Mouse (Mus musculus) ovary, postnatal 36 days (tissue): ENCODE data around the gene Creld1.

Experiments
- DNase-seq: peaks from one replicate; pipeline ENCODE4 v3.0.0; 2022; ENCODE audit warnings: low spot score, mixed read lengths

Creld1 gene

DNA sequence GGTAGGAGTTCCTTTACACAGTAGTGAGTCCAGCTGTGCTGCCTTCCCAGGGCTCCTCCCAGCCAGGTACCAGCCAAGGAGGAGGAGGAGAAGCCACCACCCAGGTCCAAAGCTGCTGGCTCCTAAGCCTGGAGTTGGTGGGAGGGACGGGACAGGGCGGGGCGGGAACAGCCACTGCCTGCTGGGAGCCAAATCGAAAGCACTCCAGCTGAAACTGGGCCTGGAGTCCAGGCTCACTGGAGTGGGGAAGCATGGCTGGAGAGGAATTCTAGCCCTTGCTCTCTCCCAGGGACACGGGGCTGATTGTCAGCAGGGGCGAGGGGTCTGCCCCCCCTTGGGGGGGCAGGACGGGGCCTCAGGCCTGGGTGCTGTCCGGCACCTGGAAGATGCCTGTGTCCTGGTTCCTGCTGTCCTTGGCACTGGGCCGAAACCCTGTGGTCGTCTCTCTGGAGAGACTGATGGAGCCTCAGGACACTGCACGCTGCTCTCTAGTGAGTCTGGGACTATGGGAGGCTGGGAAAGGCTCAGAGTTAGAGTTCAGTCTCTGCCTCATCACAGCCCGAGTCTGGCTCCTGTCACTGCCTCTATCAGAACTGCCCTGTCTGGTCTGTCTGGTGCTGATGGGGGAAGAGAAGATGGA, 11.7 kb upstream of the Creld1 start, which contains the start of gene Il17rc:
Gene Il17rc, plus strand, starts transcription at position 131 of the 640 bp plus-strand sequence.
- peak; percentile 66 for DNase-seq

DNA sequence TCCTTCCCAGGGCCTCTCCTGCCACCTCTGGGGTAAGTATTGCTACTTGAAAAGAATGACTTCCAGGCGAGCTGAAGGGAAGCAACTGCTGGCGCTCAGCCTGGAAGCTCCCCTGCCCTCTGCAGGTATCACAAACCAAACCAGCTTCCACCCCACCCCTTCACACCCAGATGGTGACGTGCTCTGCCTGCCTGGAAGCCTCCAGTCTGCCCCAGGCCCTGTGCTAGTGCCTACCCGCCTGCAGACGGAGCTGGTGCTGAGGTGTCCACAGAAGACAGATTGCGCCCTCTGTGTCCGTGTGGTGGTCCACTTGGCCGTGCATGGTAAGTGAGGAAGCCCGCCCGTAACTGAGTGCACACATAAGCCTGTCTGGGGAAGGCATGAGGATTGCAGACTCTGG, 11.0 kb upstream of the Creld1 start:
- DNase-seq: peak; percentile 17

DNA sequence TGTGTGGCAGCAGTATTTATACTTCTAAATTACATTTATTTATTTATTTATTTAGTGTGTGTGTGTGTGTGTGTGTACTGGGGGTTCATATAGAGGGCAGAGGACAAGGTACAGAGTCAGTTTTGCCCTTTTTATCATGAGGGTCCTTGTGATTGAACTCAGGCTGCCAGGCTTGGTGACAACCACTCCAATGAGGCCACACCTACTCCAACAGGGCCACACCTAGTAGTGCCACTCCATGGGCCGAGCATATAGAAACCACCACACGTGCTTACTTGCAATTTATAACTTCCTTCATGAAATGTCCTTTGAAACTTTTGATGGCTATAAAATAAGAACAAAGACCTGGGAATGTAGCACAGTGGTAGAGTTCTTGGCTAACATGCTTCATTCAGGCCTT, 9.9 kb upstream of the Creld1 start:
- no peak for DNase-seq

DNA sequence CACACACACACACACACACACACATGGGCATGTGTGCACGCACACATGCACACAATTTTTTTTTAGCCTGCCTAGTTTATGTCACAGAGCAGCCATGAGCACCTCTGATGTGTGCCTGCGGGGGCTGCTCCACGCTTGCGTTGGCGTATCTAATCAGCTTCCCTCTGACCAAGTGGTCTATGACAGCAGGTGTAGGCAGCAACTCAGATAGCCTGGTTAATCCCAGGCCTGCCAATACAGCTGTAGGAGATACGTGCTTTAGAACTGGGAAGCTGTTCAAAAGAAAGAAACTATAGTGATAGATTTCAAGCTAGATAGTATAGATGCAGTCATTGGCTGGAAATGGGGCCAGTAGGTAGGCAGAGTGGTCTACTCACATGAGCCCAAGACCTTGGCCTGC, 9.4 kb upstream of the Creld1 start:
- no peak for DNase-seq

DNA sequence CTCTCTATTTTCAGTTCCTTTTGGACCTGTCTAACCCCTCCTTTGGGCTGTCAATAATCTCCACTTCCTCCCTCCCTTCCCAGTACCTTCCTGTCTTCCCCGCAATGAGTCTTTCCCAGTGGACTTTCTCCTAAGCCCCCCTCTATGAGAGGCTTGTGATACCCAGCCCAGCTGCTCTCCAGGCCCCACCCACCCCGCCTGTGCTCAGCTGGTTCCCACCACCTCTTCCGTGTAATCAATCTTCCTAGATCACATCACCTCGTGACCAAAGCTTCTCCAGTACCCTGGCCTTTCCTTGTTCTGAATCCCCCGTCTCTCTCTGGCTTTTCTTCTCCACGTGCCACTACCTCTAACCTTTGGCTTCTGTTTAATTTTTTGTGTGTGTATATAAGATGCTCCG, 5.7 kb upstream of the Creld1 start:
- DNase-seq: no peak

DNA sequence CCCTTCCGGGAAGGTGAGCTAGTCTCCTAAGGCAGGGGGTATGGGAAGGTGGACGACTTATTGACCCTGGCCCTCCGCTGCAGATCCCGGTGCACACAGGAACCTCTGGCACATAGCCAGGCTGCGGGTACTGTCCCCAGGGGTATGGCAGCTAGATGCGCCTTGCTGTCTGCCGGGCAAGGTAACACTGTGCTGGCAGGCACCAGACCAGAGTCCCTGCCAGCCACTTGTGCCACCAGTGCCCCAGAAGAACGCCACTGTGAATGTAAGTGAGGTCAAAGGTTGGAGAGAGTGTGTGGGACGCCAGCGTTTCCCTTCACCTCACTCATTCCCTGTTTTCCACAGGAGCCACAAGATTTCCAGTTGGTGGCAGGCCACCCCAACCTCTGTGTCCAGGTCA, 4.2 kb upstream of the Creld1 start:
- DNase-seq: no peak

DNA sequence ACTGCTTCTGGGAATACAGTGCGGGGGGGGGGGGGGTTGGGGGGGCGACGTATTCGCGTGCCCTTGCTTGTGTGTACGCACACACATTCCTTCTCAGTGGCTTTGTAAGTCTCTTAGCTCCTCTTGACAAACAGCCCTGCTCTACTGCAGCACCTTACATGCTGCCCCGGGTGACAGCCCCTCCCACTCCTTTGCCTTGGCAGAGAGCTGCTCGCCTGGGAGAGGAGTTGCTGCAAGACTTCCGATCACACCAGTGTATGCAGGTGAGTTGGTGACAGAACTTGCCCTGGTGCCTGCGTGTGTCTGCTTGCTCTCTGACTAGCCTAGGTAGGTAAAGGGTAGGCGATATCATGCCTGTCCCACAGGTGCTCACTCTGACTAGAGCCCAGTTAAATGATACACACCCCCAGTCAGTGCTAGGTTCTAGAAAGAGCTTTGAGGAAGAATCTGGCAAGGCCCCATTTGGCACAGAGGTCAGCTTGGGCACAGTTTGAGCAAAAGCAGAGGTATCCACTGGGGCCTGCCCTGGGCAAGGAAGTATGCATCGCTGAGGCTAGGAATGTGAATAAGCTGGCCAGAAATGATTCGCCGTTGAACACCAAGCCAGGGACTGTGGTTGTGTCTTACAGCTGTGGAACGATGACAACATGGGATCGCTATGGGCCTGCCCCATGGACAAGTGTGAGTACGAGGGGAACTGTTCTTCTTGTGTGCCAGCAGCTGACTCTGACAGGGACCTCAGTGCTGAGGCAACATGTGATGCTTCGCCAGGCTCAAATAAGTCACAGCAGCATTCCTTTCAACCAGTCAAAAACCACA, 2.3 kb upstream of the Creld1 start:
- no peak for DNase-seq

DNA sequence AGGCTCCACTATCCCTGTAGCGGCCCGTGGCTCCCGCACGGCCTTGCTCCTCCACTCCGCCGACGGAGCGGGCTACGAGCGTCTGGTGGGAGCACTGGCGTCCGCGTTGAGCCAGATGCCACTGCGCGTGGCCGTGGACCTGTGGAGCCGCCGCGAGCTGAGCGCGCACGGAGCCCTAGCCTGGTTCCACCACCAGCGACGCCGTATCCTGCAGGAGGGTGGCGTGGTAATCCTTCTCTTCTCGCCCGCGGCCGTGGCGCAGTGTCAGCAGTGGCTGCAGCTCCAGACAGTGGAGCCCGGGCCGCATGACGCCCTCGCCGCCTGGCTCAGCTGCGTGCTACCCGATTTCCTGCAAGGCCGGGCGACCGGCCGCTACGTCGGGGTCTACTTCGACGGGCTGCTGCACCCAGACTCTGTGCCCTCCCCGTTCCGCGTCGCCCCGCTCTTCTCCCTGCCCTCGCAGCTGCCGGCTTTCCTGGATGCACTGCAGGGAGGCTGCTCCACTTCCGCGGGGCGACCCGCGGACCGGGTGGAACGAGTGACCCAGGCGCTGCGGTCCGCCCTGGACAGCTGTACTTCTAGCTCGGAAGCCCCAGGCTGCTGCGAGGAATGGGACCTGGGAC, 509 bp upstream of the Creld1 start:
- peak; percentile 46 for DNase-seq

DNA sequence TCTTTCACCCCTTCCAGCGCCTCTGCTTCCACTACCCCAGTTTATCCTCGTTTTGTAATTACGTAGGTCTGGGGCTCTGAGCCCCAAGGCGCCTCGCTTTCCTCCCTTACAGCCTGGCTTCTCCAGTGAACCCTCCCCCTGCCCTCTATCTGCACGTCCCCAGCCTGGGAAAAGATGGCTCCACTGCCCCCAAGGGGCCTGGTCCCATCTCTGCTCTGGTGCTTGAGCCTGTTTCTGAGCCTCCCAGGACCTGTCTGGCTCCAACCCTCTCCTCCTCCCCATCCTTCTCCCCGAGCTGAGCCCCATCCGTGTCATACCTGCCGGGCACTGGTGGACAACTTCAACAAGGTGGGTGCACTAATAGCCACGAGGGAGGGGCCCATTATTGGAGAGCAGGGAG, 632 bp downstream of the Creld1 start:
- DNase-seq: peak; percentile 34

DNA sequence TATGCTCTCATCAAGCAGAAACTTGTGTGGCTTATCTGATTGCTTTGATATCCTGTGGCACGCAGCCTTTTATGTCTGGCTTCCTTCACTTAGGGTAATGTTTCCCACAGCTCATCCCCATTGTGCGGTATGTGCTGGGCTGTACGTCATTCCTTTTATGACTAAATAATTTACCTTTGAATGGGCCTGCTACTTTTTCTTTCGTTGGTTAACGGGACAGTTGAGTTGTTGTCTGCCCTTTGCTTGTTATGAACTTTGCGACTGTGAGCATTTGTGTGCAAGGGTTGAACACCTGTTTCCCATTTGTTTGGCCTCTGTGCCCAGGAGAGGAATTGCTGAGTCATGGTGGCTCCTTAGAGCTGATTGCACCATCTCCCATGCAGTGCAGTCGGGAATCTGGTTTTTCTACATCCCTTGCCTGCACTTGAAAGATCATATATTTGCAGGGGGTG, 4.1 kb downstream of the Creld1 start:
- DNase-seq: no peak

DNA sequence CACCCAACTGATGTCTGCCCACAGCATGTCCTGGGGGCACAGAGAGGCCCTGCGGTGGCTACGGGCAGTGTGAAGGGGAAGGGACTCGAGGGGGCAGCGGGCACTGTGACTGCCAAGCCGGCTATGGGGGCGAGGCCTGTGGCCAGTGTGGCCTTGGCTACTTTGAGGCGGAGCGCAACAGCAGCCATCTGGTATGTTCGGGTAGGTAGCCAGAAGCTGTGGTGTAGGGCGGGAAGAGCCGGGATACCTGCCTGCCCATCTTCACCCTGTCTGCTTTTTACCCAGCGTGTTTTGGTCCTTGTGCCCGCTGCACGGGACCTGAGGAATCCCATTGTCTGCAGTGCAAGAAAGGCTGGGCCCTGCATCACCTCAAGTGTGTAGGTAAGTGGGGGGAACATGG, 6.3 kb downstream of the Creld1 start:
- no peak for DNase-seq

DNA sequence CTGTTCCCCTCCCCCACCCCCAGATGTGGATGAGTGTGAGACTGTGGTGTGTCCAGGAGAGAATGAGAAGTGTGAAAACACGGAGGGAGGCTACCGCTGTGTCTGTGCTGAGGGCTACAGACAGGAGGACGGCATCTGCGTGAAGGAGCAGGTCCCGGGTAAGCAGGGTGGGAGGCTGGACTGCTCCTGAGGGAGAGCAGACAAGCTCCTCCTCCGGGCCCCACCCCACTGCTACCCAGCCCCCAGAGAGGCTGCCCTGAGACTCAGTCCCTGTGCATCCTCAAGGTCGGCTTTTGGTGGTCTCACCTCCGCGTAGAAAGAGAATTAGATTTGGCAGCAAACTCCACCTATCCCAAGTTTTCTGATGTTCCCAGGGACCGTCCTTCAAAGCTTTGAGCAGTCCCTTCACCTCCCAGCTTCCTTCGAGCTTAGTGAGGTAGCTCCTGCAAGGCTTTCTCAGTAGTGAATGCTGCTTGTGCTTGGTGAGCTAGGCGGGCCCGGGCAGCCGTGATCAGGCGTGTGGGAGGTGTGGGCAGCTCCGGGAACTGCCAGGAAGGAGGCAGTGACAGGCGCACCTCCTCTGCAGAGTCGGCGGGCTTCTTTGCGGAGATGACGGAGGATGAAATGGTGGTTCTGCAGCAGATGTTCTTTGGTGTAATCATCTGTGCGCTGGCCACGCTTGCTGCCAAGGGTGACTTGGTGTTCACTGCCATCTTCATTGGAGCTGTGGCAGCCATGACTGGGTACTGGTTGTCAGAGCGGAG, 9.2 kb downstream of the Creld1 start:
- DNase-seq: no peak

DNA sequence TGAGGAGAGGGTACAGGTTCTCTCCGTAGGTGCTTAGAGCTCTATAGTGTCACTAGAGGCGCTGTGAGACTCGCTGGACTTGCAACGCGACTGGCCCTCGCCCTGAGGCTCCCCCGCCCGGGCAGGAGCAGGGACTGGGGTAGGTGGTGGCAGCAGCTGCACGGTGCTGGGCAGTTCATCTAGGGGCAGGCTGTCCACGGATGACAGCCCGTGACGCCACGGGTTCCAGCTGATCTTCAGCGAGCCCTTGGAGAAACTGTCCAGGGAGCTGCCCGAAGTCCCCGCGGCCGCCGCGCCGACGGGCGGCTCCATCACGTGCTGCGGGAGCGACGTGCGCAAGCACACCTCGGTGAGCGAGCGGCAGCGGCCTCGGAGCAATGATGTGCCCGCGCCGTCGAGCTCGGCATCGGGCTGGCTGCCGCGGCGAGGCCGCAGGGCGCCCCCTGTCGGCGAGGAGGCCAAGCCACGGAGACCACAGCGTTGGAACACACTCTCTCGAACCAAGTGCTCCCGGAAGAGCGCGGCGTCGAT, 11.2 kb downstream of the Creld1 start:
- DNase-seq: peak; percentile 81

DNA sequence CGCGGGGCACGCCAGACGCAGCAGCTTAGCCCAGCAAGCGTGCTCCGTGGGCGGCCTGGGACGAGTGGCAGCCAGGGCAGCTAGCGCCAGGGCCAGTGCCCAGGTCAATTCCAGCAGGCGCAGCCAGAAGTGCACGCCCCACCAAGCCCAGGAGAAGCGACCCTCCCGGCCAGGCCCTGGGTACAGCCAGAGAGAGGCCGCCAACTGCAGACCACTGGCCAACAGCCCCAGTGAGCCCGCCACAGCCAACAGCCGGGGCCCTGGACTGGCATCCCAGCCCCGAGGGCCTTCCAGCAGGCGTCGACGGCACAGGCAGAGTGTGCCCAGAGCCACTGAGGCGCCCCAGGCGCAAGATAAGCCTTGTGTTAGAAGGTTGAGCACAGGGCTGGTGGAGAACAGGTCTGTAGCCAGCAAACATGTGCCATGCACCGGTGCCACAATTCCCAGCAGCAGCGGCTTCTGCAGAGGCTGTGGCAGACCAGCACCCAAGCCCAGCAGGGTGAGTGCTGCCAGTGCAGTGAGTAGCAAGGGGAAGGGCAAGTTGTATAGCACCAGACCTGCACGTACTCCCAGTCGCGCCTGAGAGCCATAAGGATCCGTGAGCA, 12.1 kb downstream of the Creld1 start:
- DNase-seq: no peak

DNA sequence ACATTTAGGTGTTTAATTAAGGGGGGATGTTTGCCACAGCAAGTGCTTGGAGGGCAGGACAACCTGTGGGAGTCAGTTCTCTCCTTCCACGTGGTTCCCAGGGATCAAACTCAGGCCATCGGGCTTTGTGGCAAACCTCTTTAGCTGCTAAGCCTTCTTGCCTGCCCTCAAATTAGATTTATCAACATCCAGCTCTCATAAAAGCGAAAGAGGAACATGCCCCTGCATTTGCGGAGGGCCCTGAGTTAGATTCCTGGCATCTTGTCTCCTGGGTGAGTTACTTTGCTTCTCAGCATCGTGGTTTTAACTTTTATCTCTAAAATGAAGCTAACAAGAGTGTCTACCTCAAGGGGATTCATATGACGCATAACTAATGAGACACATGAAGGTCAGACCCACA, 16.2 kb downstream of the Creld1 start:
- DNase-seq: no peak

DNA sequence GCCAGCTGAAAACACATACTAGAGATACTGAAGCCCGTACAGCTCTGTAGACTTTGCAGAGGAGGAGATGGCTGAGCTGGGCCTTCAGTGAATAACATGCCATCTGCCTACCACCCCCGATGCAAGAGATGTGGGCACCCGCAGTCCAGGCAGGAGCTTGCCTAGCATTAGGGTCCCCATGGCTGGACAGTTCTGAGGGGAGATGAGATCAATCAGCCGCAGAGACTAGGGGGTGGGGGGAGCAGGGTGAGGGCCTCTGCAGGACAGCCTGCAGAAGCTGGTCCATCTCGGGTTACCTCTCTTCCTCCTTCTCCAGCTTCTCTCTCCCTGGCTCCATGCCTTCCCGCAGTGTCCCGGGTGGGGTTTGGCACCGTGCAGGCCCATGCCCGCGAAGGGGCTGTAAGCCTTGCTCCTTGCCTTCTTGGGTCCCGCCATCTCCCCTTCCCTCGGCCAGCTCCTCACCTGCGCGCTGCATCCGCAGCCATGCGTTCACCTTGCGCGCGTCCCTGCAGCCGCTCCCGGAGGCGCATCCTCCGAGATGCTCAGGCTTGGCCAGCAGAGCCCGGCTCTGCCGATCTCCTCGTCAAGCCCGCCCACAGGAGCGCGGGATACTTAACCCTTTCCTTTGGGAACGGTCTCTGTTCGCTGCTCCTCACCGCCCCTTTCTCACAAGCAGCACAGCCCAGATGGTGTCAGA, 18.4 kb downstream of the Creld1 start, which contains the start of gene Prrt3:
Gene Prrt3, minus strand, starts transcription at position 544 of the 697 bp plus-strand sequence.
- no peak for DNase-seq

DNA sequence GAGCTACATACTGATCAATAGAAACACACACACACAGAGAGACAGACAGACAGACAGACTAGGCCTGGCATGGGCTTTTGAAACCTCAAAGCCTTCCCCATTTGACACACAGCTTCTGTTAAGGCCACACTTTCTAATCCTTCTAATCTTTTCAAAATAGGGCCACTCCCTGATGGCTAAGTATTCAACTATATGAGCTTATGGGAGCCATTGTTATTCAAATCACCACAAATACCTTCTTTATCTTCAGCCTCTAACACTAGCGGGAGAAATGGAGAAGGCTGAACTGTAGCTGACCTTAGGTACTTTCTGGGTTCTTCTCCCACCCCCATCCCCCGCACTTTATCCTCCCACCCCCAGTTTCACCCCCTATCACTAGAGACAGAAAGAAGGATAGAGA, 19.7 kb downstream of the Creld1 start:
- no peak for DNase-seq

DNA sequence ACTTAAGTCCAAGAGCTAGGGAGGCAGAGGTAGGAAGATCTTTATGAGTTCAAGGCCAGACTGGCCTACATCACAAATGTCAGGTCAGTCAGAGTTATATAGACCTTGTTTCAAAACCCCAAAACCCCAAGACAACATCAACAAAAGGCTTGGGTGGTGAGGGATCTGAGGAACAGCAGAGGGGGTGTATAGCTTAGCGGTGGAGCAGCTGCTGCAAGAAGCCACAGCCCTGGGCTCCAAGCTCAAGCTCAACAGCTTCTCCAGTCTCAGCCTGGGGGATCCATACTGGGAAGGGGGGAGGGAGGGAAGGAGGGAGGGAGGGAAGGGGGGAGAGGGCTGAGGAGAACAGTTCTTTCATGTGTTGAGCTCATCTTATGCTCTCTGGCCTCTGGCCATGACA, 22.6 kb downstream of the Creld1 start:
- no peak for DNase-seq

DNA sequence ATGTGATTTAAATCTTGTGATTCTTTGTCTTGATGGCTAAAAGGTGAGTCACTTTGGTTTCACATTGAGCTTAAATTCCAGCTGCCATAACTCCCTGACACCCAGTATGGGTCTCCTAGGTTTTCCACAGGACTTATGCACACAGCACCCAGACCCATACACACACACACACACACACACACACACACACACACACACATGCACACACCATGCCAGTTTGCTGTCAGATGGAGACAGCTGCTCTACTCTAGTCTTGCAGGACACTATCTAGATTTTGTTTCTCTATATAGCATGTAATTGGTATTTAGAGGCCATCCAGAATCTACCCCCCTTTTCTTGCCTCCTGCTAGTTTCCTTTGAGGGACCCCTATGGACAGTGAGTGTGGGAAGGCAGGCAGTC, 24.0 kb downstream of the Creld1 start:
- DNase-seq: no peak

DNA sequence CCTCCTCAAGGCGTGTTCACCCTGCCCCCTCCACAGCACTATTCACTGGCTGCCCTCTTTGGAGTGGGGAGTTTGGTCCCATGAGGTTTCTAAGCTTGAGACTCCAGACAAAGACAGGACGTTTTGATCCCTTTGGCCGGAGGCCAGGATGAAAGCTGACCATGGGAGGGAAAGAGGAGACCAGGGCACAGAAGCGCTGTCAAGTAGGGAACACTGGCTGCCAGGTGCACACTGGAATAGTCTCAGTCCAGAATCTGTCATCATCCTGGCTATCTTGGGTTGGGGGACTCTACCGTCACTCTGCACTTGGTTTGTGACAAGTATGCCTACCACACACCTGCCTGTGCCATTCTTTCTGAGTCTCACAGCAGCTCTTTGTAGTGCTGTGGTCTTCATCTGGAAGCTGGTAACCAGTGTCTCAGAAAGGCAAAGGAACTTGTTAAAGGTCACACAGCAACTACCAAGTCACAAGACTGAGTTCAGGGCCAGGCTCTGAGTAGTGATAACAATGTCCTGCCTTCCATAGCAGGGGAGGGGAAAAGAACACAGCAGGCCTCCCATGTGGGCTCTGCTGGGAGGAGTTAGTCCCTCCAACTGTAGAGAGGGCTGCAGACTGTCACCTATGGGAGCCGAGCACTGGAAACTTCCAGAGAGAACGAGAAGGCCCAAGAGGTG, 25.3 kb downstream of the Creld1 start:
- no peak for DNase-seq

DNA sequence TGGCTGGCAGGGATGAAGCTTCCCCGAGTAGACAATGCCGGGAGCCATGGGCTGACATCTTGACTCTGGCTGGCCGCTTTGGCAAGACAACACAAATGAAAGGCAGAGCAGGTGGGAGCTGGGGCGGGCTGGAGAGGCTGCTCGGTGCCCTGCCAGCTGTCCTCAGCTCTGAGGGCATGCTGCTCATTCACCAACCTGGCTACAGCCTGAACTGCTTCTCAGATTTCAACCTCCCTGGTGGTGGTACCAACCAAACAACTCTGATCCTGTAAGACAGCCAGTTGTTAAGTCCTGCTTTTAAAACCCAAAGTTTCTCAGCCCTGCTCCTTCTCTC, 25.8 kb downstream of the Creld1 start:
- DNase-seq: no peak
